Mouse (Mus musculus): ENCODE data around the gene Tfb1m.

The Tfb1m gene

GRCm38 (mm10) chr17:3557331-3558311 lies at the start of gene Tfb1m:
Tfb1m (minus strand) TSS chr17:3557781.
- DNase-seq (ENCODE audit: low spot score in 2 of 2): peak; percentile 90 to 95

- DNase-seq (ENCODE audit: low spot score in 2 of 2): no peak
These were observed 45.5 kb upstream of the Tfb1m start for GRCm38 (mm10) chr17:3602954-3603672.

GRCm38 (mm10) chr17:3598393-3598792 lies 40.8 kb upstream of the Tfb1m start:
- DNase-seq (ENCODE audit: low spot score in 2 of 2): no peak

GRCm38 (mm10) chr17:3597866-3598265 lies 40.3 kb upstream of the Tfb1m start:
- no peak for DNase-seq (ENCODE audit: low spot score in 2 of 2)

GRCm38 (mm10) chr17:3597130-3597529 lies 39.5 kb upstream of the Tfb1m start:
- DNase-seq (ENCODE audit: low spot score in 2 of 2): no peak

GRCm38 (mm10) chr17:3570876-3571275 lies 13.3 kb upstream of the Tfb1m start:
- DNase-seq (ENCODE audit: low spot score in 2 of 2): peak; percentile 74 to 82

GRCm38 (mm10) chr17:3562405-3562804 lies 4.8 kb upstream of the Tfb1m start:
- no peak for DNase-seq (ENCODE audit: low spot score in 2 of 2)

GRCm38 (mm10) chr17:3560534-3560933 lies 3.0 kb upstream of the Tfb1m start:
- DNase-seq (ENCODE audit: low spot score in 2 of 2): no peak

- DNase-seq (ENCODE audit: low spot score in 2 of 2): no peak
These were observed 832 bp upstream of the Tfb1m start for GRCm38 (mm10) chr17:3558356-3558870.

GRCm38 (mm10) chr17:3556251-3556650 lies 1.3 kb downstream of the Tfb1m start:
- no peak for DNase-seq (ENCODE audit: low spot score in 2 of 2)

- no peak for DNase-seq (ENCODE audit: low spot score in 2 of 2)
These were observed 9.9 kb downstream of the Tfb1m start for GRCm38 (mm10) chr17:3547725-3548124.

GRCm38 (mm10) chr17:3541033-3541432 lies 16.5 kb downstream of the Tfb1m start:
- DNase-seq (ENCODE audit: low spot score in 2 of 2): no peak

- DNase-seq (ENCODE audit: low spot score in 2 of 2): no peak
These were observed 17.3 kb downstream of the Tfb1m start for GRCm38 (mm10) chr17:3540304-3540703.

- peak in 1 of 2 experiments; percentile 26 for DNase-seq (ENCODE audit: low spot score in 2 of 2)
These were observed 24.2 kb downstream of the Tfb1m start for GRCm38 (mm10) chr17:3533425-3533824.

GRCm38 (mm10) chr17:3532254-3532653 lies 25.3 kb downstream of the Tfb1m start, which contains the start of gene Cldn20:
Cldn20 (plus strand) TSS chr17:3532554.
- DNase-seq (ENCODE audit: low spot score in 2 of 2): no peak

GRCm38 (mm10) chr17:3531641-3532040 lies 25.9 kb downstream of the Tfb1m start:
- no peak for DNase-seq (ENCODE audit: low spot score in 2 of 2)

GRCm38 (mm10) chr17:3530549-3530948 lies 27.0 kb downstream of the Tfb1m start:
- no peak for DNase-seq (ENCODE audit: low spot score in 2 of 2)

- no peak for DNase-seq (ENCODE audit: low spot score in 2 of 2)
These were observed 28.1 kb downstream of the Tfb1m start for GRCm38 (mm10) chr17:3529523-3529922.

GRCm38 (mm10) chr17:3527841-3528471 lies 29.6 kb downstream of the Tfb1m start:
- DNase-seq (ENCODE audit: low spot score in 2 of 2): no peak

GRCm38 (mm10) chr17:3520344-3520743 lies 37.2 kb downstream of the Tfb1m start:
- no peak for DNase-seq (ENCODE audit: low spot score in 2 of 2)

- DNase-seq (ENCODE audit: low spot score in 2 of 2): no peak
These were observed 41.2 kb downstream of the Tfb1m start for GRCm38 (mm10) chr17:3516406-3516805.

- no peak for DNase-seq (ENCODE audit: low spot score in 2 of 2)
These were observed 41.7 kb downstream of the Tfb1m start for GRCm38 (mm10) chr17:3515851-3516250.

Measured in cerebellum, postnatal 4 days (tissue).